Mouse (Mus musculus) spleen, postnatal 10 days (tissue): ENCODE data around the gene Nr5a2.

Experiments
- DNase-seq, 2 experiments: peaks; one replicate each; pipeline ENCODE4 v3.0.0; 2021 to 2022; ENCODE audit warnings: low spot score in 2 of 2

Nr5a2 gene

GRCm38 (mm10) chr1:136948511-136949275, 11.6 kb downstream of the Nr5a2 start:
- DNase-seq, result peak in 1 of 2 experiments; percentile 19

- DNase-seq, result no peak
These were observed 12.2 kb downstream of the Nr5a2 start for GRCm38 (mm10) chr1:136948127-136948422.

- DNase-seq, result no peak
These were observed 12.7 kb downstream of the Nr5a2 start for GRCm38 (mm10) chr1:136947394-136948126.

- DNase-seq, result no peak
These were observed 13.3 kb downstream of the Nr5a2 start for GRCm38 (mm10) chr1:136946806-136947393.

- DNase-seq, result no peak
These were observed 13.8 kb downstream of the Nr5a2 start for GRCm38 (mm10) chr1:136946404-136946803.

GRCm38 (mm10) chr1:136945876-136946275, 14.4 kb downstream of the Nr5a2 start:
- no peak for DNase-seq

- DNase-seq, result no peak
These were observed 14.8 kb downstream of the Nr5a2 start for GRCm38 (mm10) chr1:136945426-136945825.

GRCm38 (mm10) chr1:136940603-136941002, 19.6 kb downstream of the Nr5a2 start:
- DNase-seq, result no peak

GRCm38 (mm10) chr1:136939220-136939619, 21.0 kb downstream of the Nr5a2 start:
- DNase-seq, result no peak

- DNase-seq, result no peak
These were observed 24.3 kb downstream of the Nr5a2 start for GRCm38 (mm10) chr1:136935960-136936324.

- DNase-seq, result no peak
These were observed 24.8 kb downstream of the Nr5a2 start for GRCm38 (mm10) chr1:136935316-136935959.

GRCm38 (mm10) chr1:136934051-136934450, 26.2 kb downstream of the Nr5a2 start:
- no peak for DNase-seq

- DNase-seq, result no peak
These were observed 29.2 kb downstream of the Nr5a2 start for GRCm38 (mm10) chr1:136931026-136931425.

GRCm38 (mm10) chr1:136929743-136930142, 30.5 kb downstream of the Nr5a2 start:
- DNase-seq, result no peak

GRCm38 (mm10) chr1:136927428-136927827, 32.8 kb downstream of the Nr5a2 start:
- DNase-seq, result no peak

GRCm38 (mm10) chr1:136926026-136926425, 34.2 kb downstream of the Nr5a2 start:
- no peak for DNase-seq

GRCm38 (mm10) chr1:136920089-136920488, 40.2 kb downstream of the Nr5a2 start:
- DNase-seq, result no peak

- DNase-seq, result no peak
These were observed 41.5 kb downstream of the Nr5a2 start for GRCm38 (mm10) chr1:136918791-136919190.

GRCm38 (mm10) chr1:136915438-136915837, 44.8 kb downstream of the Nr5a2 start:
- no peak for DNase-seq

- DNase-seq, result no peak
These were observed 48.3 kb downstream of the Nr5a2 start for GRCm38 (mm10) chr1:136911996-136912395.

GRCm38 (mm10) chr1:136911594-136911860, 48.7 kb downstream of the Nr5a2 start:
- no peak for DNase-seq

- DNase-seq, result no peak
These were observed 49.3 kb downstream of the Nr5a2 start for GRCm38 (mm10) chr1:136910741-136911593.
